Mouse (Mus musculus) liver, postnatal 0 days (tissue): Measurements from ENCODE around the gene Clybl.

Experiments used
- CTCF ChIP-seq: sonication (generic); IDR thresholded peaks from 2 replicates; pipeline ENCODE4 v1.5.1; 2016; ENCODE audit warnings: antibody characterized with exemption, low read depth
- EP300 ChIP-seq: IDR thresholded peaks from 2 replicates; pipeline ENCODE4 v1.6.1; 2016; ENCODE audit warnings: antibody characterized with exemption, low read depth, mild to moderate bottlenecking

- TF ChIP-seq CTCF, result no peak
- TF ChIP-seq EP300, result peak; percentile 56; the same call in 1 of the 2 replicates
Measured at GRCm38 (mm10) chr14:122183974-122184373, 2.5 kb downstream of the Clybl start.
